Mouse (Mus musculus) heart, embryonic 14.5 days (tissue): ENCODE measurements at regions not wholly inside any gene's neighbourhood (a gene's known extent, or its start where the extent isn't known, plus 50 kb on each side); places are given as distances from the start of the nearest gene placed in this dataset.

Experiments
- ATAC-seq: fragments of 200-750 bp; cut with Nextera tagmentation; 2 replicates; pipeline ENCODE4 v1.8.0; 2017; ENCODE audit warnings: low read depth, moderate TSS enrichment; ENCODE audit not compliant: insufficient number of reproducible peaks, insufficient read depth, low FRiP score
- H3K27ac ChIP-seq, 2 experiments: fragments of 200-500 bp in 1 of 2; fragments of 300-500 bp in 1 of 2; sonication (generic) in 1 of 2; replicated peaks in 1 of 2; 2 replicates each; pipeline ENCODE4 v1.5.1; 2012 to 2014; ENCODE audit warnings: low read depth in 2 of 2, low read length in 2 of 2, control low read depth in 1 of 2, mild to moderate bottlenecking in 1 of 2, mixed read lengths in 1 of 2; ENCODE audit not compliant: control insufficient read depth in 1 of 2, insufficient read depth in 1 of 2
- H3K27me3 ChIP-seq: fragments of 300-500 bp; sonication (generic); 2 replicates; pipeline ENCODE4 v1.6.1; 2014; ENCODE audit warnings: mild to moderate bottlenecking, low read length, control low read depth; ENCODE audit not compliant: control insufficient read depth, insufficient read depth
- H3K36me3 ChIP-seq: fragments of 300-500 bp; sonication (generic); 2 replicates; pipeline ENCODE4 v1.6.1; 2014; ENCODE audit warnings: mild to moderate bottlenecking, control low read depth, low read length, mixed read lengths; ENCODE audit not compliant: control insufficient read depth, insufficient read depth
- H3K4me1 ChIP-seq, 2 experiments: fragments of 200-500 bp in 1 of 2; fragments of 300-500 bp in 1 of 2; sonication (generic) in 1 of 2; 2 replicates each; pipeline ENCODE4 v1.6.1; 2012 to 2014; ENCODE audit warnings: low read length in 2 of 2, control low read depth in 1 of 2, mixed read lengths in 1 of 2; ENCODE audit not compliant: control insufficient read depth in 2 of 2, insufficient read depth in 2 of 2
- H3K4me2 ChIP-seq: fragments of 300-500 bp; sonication (generic); 2 replicates; pipeline ENCODE4 v1.6.1; 2014; ENCODE audit warnings: mild to moderate bottlenecking, low read length
- H3K4me3 ChIP-seq, 2 experiments: fragments of 200-500 bp in 1 of 2; fragments of 300-500 bp in 1 of 2; sonication (generic) in 1 of 2; 2 replicates each; pipeline ENCODE4 v1.5.1; 2012 to 2014; ENCODE audit warnings: low read length in 2 of 2, mild to moderate bottlenecking in 2 of 2, control low read depth in 1 of 2, low read depth in 1 of 2, moderate library complexity in 1 of 2; ENCODE audit not compliant: control insufficient read depth in 1 of 2, insufficient read depth in 1 of 2
- H3K9ac ChIP-seq: fragments of 300-500 bp; sonication (generic); 2 replicates; pipeline ENCODE4 v1.6.1; 2014; ENCODE audit warnings: mild to moderate bottlenecking, low read length
- H3K9me3 ChIP-seq: fragments of 300-500 bp; sonication (generic); 2 replicates; pipeline ENCODE4 v1.6.1; 2016; ENCODE audit warnings: low read length, control low read depth; ENCODE audit not compliant: control insufficient read depth
- WGBS: fragments of 180-500 bp; shearing (Covaris S2); extraction: QIAGEN DNeasy Blood & Tissue Kit; methylation state at CpG from one replicate; pipeline ENCODE4 v1.1.7; 2014; 5-methylcytosine and 5-hydroxymethylcytosine counted together

DNA sequence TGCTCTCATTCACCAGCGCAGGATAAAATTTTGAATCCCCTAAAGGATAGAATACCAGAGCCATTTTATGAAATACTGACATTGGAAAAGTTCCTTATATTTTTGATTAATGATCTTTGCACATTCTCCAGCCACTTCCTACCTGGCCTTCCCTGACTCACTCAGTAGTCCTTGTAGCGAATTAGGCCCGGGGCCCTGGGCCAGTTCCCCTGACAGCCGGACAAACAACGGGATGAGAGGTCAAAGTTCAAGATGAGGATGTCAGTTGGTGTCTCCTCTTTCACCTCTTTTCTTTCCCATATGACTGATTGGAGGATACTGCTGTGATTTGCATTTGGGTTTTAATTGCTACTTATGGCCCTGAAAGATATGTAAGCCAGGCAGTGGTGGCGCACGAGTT, 66.7 kb upstream of the Bbx start:
- WGBS, result 81% methylated on average over 7 of the region's 7 CpGs

DNA sequence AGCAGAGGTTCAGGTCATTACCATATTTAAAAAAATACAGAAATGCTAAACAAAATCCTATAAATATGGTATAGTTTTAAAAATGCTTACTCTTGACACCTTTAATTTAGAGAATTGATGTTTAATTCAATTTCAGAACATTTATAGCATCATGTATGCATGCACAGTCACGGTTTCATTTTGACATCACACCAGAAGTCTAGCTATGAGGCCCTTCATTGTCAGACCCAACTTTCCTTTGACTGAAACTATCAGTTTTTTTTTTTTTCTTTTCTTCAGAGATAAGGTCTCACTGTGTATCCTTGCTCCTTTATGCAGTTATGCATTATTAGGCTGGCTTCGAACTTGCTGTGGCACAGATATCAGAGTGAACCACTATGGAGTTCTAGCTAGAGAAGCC, 61.5 kb upstream of the Bbx start:
- Histone ChIP-seq H3K4me1 (no peaks in the 10 kb centered on the region), H3K9me3 (no peaks in the 10 kb centered on the region), H3K4me2 (no peak overlapping the region), H3K36me3 (no peaks in the 10 kb centered on the region), H3K4me3 (no peak overlapping the region), H3K27ac (no peak overlapping the region), H3K9ac (no peak overlapping the region), H3K27me3 (no peaks in the 10 kb centered on the region)
- 87% methylated on average over 2 of the region's 2 CpGs for WGBS
- ATAC-seq, result no peak

More for the DNA sequence above, 66.7 kb upstream of the Bbx start:
- H3K36me3 ChIP-seq, result no peaks in the 10 kb centered on the region
- ATAC-seq, result no peak
- H3K4me3 ChIP-seq, result no peak overlapping the region
- H3K4me2 ChIP-seq, result no peak overlapping the region
- no peaks in the 10 kb centered on the region for H3K4me1 ChIP-seq
- no peak overlapping the region for H3K9ac ChIP-seq
- H3K27ac ChIP-seq, result no peak overlapping the region
- H3K27me3 ChIP-seq, result no peaks in the 10 kb centered on the region
- H3K9me3 ChIP-seq, result no peaks in the 10 kb centered on the region

DNA sequence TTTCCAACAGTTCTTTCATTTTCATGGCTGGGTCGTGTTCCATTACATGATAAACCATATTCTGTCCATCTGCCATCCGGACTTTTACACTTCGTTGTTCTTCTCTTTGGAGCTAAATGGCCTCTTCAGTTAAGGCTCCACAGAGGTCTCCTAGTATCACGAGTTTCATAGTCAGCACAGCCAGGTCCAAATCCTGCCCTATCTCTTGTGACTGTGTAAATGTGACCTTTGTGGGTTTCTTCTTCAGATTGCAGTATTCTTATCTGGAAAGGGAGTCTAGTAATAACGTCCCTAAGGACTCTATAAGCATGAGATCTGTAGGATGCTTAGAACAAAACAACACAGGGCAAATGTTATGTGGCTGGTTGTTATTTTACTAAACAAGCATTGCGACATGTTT, 57.1 kb upstream of the Bbx start:
- ATAC-seq, result no peak
- H3K4me1 ChIP-seq, result no peaks in the 10 kb centered on the region
- H3K9me3 ChIP-seq, result no peaks in the 10 kb centered on the region
- H3K27me3 ChIP-seq, result no peaks in the 10 kb centered on the region
- no peak overlapping the region for H3K27ac ChIP-seq
- no peak overlapping the region for H3K4me3 ChIP-seq
- no peaks in the 10 kb centered on the region for H3K36me3 ChIP-seq
- WGBS, result 74% methylated on average over 6 of the region's 6 CpGs
- H3K9ac ChIP-seq, result no peak overlapping the region
- H3K4me2 ChIP-seq, result no peak overlapping the region

DNA sequence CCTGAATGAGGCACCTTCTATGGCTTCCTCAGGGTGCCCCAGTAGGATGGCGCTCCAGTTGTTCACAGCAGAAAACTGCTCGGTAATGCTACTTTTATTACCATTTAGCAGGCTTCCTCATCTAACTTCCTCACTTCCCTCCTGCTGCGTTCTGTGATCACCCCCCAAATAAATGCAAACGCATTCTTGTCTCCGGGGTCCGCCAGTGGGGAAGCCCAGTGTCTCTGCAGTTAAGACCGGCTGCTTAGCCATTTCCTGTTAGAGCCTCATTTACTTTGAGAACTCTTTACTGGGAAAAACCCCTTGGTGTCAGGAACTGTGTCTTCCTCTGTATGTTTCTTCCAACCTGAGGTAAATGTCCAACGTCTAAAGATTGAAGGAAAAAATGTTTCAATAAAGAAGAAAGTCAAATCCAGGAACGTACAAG, 50.2 kb upstream of the Bbx start:
- Histone ChIP-seq H3K9me3 (no peaks in the 10 kb centered on the region), H3K36me3 (no peaks in the 10 kb centered on the region), H3K9ac (no peak overlapping the region), H3K4me1 (peaks cover 0 to 5% of the 10 kb centered on the region in 2 experiments; a peak in 2 of 4 replicates), H3K27ac (no peak overlapping the region), H3K4me3 (no peak overlapping the region), H3K4me2 (peak overlapping the region; percentile 42), H3K27me3 (no peaks in the 10 kb centered on the region)
- no peak for ATAC-seq
- WGBS, result 28% methylated on average over 9 of the region's 9 CpGs
